Mouse (Mus musculus) embryo, embryonic 10 days (tissue): ENCODE measurements around the gene Actrt1.

ENCODE experiments used
- DNase-seq: peaks from one replicate; pipeline ENCODE4 v3.0.0-alpha.2; 2015; ENCODE audit warnings: low spot score

The Actrt1 gene

DNA sequence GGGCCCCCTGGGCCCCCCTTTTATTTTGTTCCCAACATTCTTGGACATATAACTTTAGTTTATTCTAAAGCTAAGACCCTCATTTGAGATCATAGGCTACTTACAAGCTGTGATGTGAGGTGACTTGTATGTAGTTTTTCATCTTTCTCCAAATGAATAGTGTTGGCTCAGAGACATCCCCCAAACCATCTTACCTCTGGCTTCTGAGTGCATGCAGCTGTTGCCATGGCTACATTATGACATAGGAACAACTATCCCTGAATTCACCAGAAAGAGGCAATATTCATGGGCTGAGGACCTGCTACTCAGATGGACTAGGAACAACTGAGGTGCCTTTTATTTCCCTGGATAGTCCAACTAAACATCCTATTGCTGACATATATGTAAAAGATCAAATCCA, at the start of gene Actrt1:
Gene Actrt1 (plus strand): TSS at position 301 of the 400 bp plus-strand sequence.
- DNase-seq, result no peak

- no peak for DNase-seq
Observed at GRCm38 (mm10) chrX:46331463-46332115, 2.8 kb downstream of the Actrt1 start.
